Mouse (Mus musculus): ENCODE data around the gene Aifm2. TPM values are rescaled to one million over a fixed set of nuclear protein-coding genes. Genes with fewer than 3 reads are reported as not detected.

Gene Aifm2
- polyA plus RNA-seq, 1 experiment = 8.2 TPM

DNA sequence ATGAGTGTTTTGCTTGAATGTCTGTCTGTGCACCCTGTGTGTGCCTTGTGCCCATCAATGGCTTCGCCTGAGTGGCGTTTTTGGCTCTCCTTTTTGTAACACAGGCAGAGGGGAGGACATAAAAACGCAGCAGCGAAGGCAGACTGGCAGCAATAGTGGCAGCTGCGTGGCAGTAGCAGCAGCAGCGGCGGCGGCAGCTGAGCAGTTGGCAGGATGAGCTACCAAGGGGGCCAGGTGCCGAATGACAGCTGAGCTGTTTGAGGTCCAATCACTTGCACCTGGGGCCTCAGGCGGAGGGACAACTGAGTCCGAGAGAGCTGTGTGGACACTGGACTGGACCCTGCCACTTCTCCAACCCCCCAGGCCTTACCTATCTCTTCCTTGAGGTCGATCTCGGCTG lies 32.2 kb downstream of the Aifm2 start:
- TF ChIP-seq POLR2A (IDR thresholded peaks at IDR 0.05; ENCODE audit: insufficient read depth, low read length) (no peak), EP300 (IDR thresholded peaks at IDR 0.05; ENCODE audit: insufficient read depth, low read depth, low read length) (no peak), CTCF (IDR thresholded peaks at IDR 0.05; ENCODE audit: low read depth, low read length) (no peak)
- Histone ChIP-seq H3K4me3 (ENCODE audit: low read depth, low read length) (no peak overlapping the region), H3K27me3 (ENCODE audit: control insufficient read depth, insufficient read depth, low read length, poor library complexity, severe bottlenecking) (no peaks in the 10 kb centered on the region), H3K9ac (ENCODE audit: low read depth, poor library complexity, severe bottlenecking) (no peak overlapping the region), H3K9me3 (replicated peaks; ENCODE audit: control insufficient read depth, insufficient read depth, low read length, poor library complexity, severe bottlenecking) (no peaks in the 10 kb centered on the region), H3K4me1 (ENCODE audit: control insufficient read depth, insufficient read depth, low read length) (no peaks in the 10 kb centered on the region), H3K36me3 (ENCODE audit: control insufficient read depth, insufficient read depth, low read length, poor library complexity, severe bottlenecking) (no peaks in the 10 kb centered on the region), H3K27ac (ENCODE audit: insufficient read depth, low read length) (no peak overlapping the region)

DNA sequence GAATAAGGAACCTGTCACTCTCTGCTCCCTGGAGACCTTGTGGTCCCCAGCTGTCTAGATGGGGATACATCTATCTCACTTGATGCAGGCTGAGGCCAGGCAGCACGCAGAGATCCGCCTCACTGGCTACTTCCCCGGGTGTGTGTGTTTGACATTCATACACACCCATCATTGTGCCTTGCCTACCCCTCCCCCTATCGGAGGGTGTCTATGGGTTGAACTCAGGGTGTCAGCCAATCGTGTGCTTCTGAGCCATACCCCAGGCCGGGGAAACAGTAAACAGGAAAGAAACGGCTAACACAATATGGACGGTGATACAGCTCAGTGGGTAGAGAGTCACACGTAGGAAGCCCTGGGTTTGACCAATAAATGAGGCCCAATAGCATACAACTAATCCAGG lies 35.0 kb downstream of the Aifm2 start:
- H3K4me3 ChIP-seq (ENCODE audit: low read depth, low read length) = no peak overlapping the region
- H3K9ac ChIP-seq (ENCODE audit: low read depth, poor library complexity, severe bottlenecking) = no peak overlapping the region
- H3K27ac ChIP-seq (ENCODE audit: insufficient read depth, low read length) = no peak overlapping the region
- no peaks in the 10 kb centered on the region for H3K4me1 ChIP-seq (ENCODE audit: control insufficient read depth, insufficient read depth, low read length)
- H3K36me3 ChIP-seq (ENCODE audit: control insufficient read depth, insufficient read depth, low read length, poor library complexity, severe bottlenecking) = no peaks in the 10 kb centered on the region
- H3K27me3 ChIP-seq (ENCODE audit: control insufficient read depth, insufficient read depth, low read length, poor library complexity, severe bottlenecking) = no peaks in the 10 kb centered on the region
- TF ChIP-seq CTCF (IDR thresholded peaks at IDR 0.05; ENCODE audit: low read depth, low read length) = no peak
- peak; percentile 43; the same call in 1 of the 2 replicates for TF ChIP-seq EP300 (IDR thresholded peaks at IDR 0.05; ENCODE audit: insufficient read depth, low read depth, low read length)
- no peaks in the 10 kb centered on the region for H3K9me3 ChIP-seq (replicated peaks; ENCODE audit: control insufficient read depth, insufficient read depth, low read length, poor library complexity, severe bottlenecking)

DNA sequence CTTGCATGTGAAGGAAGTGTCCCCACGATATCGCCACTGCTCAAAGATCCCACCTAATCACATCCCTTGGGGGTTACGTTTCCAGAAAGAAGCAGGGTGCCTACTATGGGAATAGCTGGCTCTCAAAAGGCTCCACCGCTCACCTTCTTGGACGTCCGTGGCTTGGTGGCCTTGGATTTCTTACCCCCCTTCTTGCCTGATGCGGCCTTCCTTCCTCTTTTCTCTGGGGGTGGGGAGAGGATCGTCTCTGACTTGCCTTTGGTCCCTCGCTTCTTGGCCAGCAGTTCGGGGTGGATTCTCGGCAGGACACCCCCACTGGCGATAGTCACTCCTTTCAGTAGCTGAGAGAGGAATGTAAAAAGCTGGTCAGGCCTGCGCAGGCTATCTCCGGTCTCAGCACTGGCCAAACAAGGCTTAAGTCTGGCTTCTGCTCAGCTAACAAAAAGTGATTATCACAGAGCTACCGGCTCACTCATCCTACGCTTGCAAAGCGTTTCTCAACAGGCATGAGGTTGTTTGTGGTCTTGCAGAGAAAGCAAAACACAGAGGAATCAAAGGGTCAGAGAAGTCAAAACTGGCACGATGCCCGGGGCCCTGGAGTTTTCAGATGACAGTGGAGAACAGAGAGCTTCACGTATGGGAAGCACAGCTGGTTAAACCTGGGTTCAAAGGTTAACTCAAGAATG lies 36.6 kb downstream of the Aifm2 start:
- H3K9me3 ChIP-seq (replicated peaks; ENCODE audit: control insufficient read depth, insufficient read depth, low read length, poor library complexity, severe bottlenecking) = no peaks in the 10 kb centered on the region
- H3K36me3 ChIP-seq (ENCODE audit: control insufficient read depth, insufficient read depth, low read length, poor library complexity, severe bottlenecking) = no peaks in the 10 kb centered on the region
- no peak overlapping the region for H3K9ac ChIP-seq (ENCODE audit: low read depth, poor library complexity, severe bottlenecking)
- H3K4me1 ChIP-seq (ENCODE audit: control insufficient read depth, insufficient read depth, low read length) = no peaks in the 10 kb centered on the region
- no peaks in the 10 kb centered on the region for H3K27me3 ChIP-seq (ENCODE audit: control insufficient read depth, insufficient read depth, low read length, poor library complexity, severe bottlenecking)
- TF ChIP-seq POLR2A (IDR thresholded peaks at IDR 0.05; ENCODE audit: insufficient read depth, low read length) = no peak
- TF ChIP-seq EP300 (IDR thresholded peaks at IDR 0.05; ENCODE audit: insufficient read depth, low read depth, low read length) = no peak
- TF ChIP-seq CTCF (IDR thresholded peaks at IDR 0.05; ENCODE audit: low read depth, low read length) = no peak
- H3K4me3 ChIP-seq (ENCODE audit: low read depth, low read length) = no peak overlapping the region
- H3K27ac ChIP-seq (ENCODE audit: insufficient read depth, low read length) = no peak overlapping the region

DNA sequence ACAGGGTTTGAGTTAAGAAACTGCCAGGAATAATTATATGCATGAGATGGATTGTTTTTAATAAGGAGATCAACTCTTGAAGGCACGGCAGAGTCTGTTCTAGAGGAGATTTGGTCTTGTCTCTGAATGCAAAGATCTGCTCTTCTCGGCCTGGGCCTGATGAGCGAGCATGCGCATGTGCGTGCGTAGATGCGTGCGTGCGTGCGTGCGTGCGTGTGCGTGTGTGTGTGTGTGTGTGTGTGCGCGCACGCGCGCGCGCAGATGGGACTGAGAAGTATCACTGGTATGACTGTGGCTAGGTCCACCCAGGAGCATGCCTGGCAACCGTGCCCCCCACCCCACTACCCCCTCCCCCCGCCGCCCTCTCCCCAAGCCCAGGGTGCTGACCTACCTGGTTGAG lies 38.0 kb downstream of the Aifm2 start:
- no peaks in the 10 kb centered on the region for H3K4me1 ChIP-seq (ENCODE audit: control insufficient read depth, insufficient read depth, low read length)
- H3K36me3 ChIP-seq (ENCODE audit: control insufficient read depth, insufficient read depth, low read length, poor library complexity, severe bottlenecking) = no peaks in the 10 kb centered on the region
- H3K27ac ChIP-seq (ENCODE audit: insufficient read depth, low read length) = no peak overlapping the region
- no peaks in the 10 kb centered on the region for H3K9me3 ChIP-seq (replicated peaks; ENCODE audit: control insufficient read depth, insufficient read depth, low read length, poor library complexity, severe bottlenecking)
- H3K27me3 ChIP-seq (ENCODE audit: control insufficient read depth, insufficient read depth, low read length, poor library complexity, severe bottlenecking) = no peaks in the 10 kb centered on the region
- H3K9ac ChIP-seq (ENCODE audit: low read depth, poor library complexity, severe bottlenecking) = peak overlapping the region; percentile 25; the same call in 1 of the 2 replicates
- H3K4me3 ChIP-seq (ENCODE audit: low read depth, low read length) = peak overlapping the region; percentile 31; the same call in 1 of the 2 replicates
- no peak for TF ChIP-seq CTCF (IDR thresholded peaks at IDR 0.05; ENCODE audit: low read depth, low read length)
- no peak for TF ChIP-seq EP300 (IDR thresholded peaks at IDR 0.05; ENCODE audit: insufficient read depth, low read depth, low read length)
- TF ChIP-seq POLR2A (IDR thresholded peaks at IDR 0.05; ENCODE audit: insufficient read depth, low read length) = no peak

DNA sequence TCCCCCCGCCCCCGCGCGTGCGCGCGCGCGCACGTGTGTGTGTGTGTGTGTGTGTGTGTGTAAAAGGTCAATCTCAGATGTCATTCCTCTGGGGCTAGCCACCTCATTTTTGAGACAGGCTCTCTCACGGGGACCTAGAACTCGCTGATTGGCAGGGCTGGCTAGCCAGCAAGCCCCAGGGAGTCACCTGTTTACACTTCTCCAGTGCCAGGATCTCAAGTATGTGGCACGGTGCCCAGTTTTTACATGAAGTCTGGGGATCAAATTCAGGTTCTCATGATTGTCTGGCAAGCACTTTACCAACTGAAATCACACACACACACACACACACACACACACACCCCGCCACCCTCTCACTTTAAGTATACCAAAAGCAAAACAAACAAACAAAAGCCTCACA lies 42.0 kb downstream of the Aifm2 start:
- Histone ChIP-seq H3K27me3 (ENCODE audit: control insufficient read depth, insufficient read depth, low read length, poor library complexity, severe bottlenecking) (no peaks in the 10 kb centered on the region), H3K9me3 (replicated peaks; ENCODE audit: control insufficient read depth, insufficient read depth, low read length, poor library complexity, severe bottlenecking) (no peaks in the 10 kb centered on the region), H3K27ac (ENCODE audit: insufficient read depth, low read length) (no peak overlapping the region), H3K4me3 (ENCODE audit: low read depth, low read length) (no peak overlapping the region), H3K36me3 (ENCODE audit: control insufficient read depth, insufficient read depth, low read length, poor library complexity, severe bottlenecking) (no peaks in the 10 kb centered on the region), H3K4me1 (ENCODE audit: control insufficient read depth, insufficient read depth, low read length) (no peaks in the 10 kb centered on the region), H3K9ac (ENCODE audit: low read depth, poor library complexity, severe bottlenecking) (no peak overlapping the region)
- TF ChIP-seq EP300 (IDR thresholded peaks at IDR 0.05; ENCODE audit: insufficient read depth, low read depth, low read length) = no peak
- TF ChIP-seq POLR2A (IDR thresholded peaks at IDR 0.05; ENCODE audit: insufficient read depth, low read length) = no peak
- TF ChIP-seq CTCF (IDR thresholded peaks at IDR 0.05; ENCODE audit: low read depth, low read length) = no peak

DNA sequence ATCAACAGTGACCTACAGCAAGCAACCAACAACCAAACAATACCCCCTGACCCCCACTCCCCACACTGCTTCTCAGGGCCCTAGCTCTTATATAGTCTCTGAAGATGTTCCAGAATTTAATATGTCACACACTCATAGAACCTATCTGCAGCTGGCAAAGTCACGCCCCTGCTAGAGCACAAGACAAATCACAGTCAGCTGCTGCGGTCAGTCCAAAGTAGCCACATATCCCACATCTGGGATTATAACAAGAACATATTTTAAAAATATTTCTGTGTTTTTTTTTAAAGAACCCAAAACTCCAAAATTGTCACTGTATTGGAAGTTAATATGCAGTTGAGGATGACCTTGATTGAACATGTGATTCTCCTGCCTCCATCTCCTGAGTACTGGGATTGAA lies 43.8 kb downstream of the Aifm2 start:
- Histone ChIP-seq H3K4me1 (ENCODE audit: control insufficient read depth, insufficient read depth, low read length) (no peaks in the 10 kb centered on the region), H3K36me3 (ENCODE audit: control insufficient read depth, insufficient read depth, low read length, poor library complexity, severe bottlenecking) (no peaks in the 10 kb centered on the region), H3K27me3 (ENCODE audit: control insufficient read depth, insufficient read depth, low read length, poor library complexity, severe bottlenecking) (no peaks in the 10 kb centered on the region), H3K9me3 (replicated peaks; ENCODE audit: control insufficient read depth, insufficient read depth, low read length, poor library complexity, severe bottlenecking) (no peaks in the 10 kb centered on the region), H3K9ac (ENCODE audit: low read depth, poor library complexity, severe bottlenecking) (no peak overlapping the region), H3K4me3 (ENCODE audit: low read depth, low read length) (no peak overlapping the region), H3K27ac (ENCODE audit: insufficient read depth, low read length) (no peak overlapping the region)
- TF ChIP-seq CTCF (IDR thresholded peaks at IDR 0.05; ENCODE audit: low read depth, low read length) (no peak), EP300 (IDR thresholded peaks at IDR 0.05; ENCODE audit: insufficient read depth, low read depth, low read length) (no peak), POLR2A (IDR thresholded peaks at IDR 0.05; ENCODE audit: insufficient read depth, low read length) (no peak)
